Mouse (Mus musculus) midbrain, embryonic 15.5 days (tissue): Measurements from ENCODE around the gene Rad21l. TPM values are rescaled to one million over a fixed set of nuclear protein-coding genes. Genes with fewer than 3 reads are reported as not detected.

Experiments used
- ATAC-seq: fragments of 200-750 bp; cut with Nextera tagmentation; replicated peaks from 2 replicates; pipeline ENCODE4 v1.8.0; 2017; ENCODE audit warnings: moderate TSS enrichment
- H3K27ac ChIP-seq: fragments of 300-500 bp; sonication (generic); 2 replicates; pipeline ENCODE4 v1.5.1; 2015; ENCODE audit warnings: mild to moderate bottlenecking, inconsistent platforms
- H3K27me3 ChIP-seq: fragments of 300-500 bp; sonication (generic); replicated peaks from 2 replicates; pipeline ENCODE4 v1.6.1; 2015; ENCODE audit warnings: inconsistent platforms
- H3K36me3 ChIP-seq: fragments of 300-500 bp; sonication (generic); replicated peaks from 2 replicates; pipeline ENCODE4 v1.6.1; 2015; ENCODE audit warnings: inconsistent platforms
- H3K4me1 ChIP-seq: fragments of 300-500 bp; sonication (generic); 2 replicates; pipeline ENCODE4 v1.6.1; 2015; ENCODE audit warnings: inconsistent platforms
- H3K4me2 ChIP-seq: fragments of 300-500 bp; sonication (generic); 2 replicates; pipeline ENCODE4 v1.6.1; 2015; ENCODE audit warnings: inconsistent platforms, mild to moderate bottlenecking, moderate library complexity
- H3K4me3 ChIP-seq: fragments of 300-500 bp; sonication (generic); 2 replicates; pipeline ENCODE4 v1.5.1; 2015; ENCODE audit warnings: mild to moderate bottlenecking, inconsistent platforms
- H3K9ac ChIP-seq: fragments of 300-500 bp; sonication (generic); 2 replicates; pipeline ENCODE4 v1.6.1; 2015; ENCODE audit warnings: mild to moderate bottlenecking, inconsistent platforms
- H3K9me3 ChIP-seq: fragments of 300-500 bp; sonication (generic); 2 replicates; pipeline ENCODE4 v1.6.1; 2016; ENCODE audit warnings: inconsistent platforms
- WGBS: fragments of 180-500 bp; shearing (Covaris S2); methylation state at CpG from one replicate; pipeline ENCODE4 v1.1.7; 2015; ENCODE audit warnings: mixed read lengths; 5-methylcytosine and 5-hydroxymethylcytosine counted together
- polyA plus RNA-seq: library from polyadenylated mRNA; unstranded; fragments of >200 nt; fragmentation: Nextera tagmentation; extraction: Ambion mirVana; gene quantifications from 2 replicates; pipeline ENCODE4 v1.2.1, GENCODE M21; 2015

Gene Rad21l
- 0.17 and 0.26 TPM in 2 replicates for polyA plus RNA-seq

DNA sequence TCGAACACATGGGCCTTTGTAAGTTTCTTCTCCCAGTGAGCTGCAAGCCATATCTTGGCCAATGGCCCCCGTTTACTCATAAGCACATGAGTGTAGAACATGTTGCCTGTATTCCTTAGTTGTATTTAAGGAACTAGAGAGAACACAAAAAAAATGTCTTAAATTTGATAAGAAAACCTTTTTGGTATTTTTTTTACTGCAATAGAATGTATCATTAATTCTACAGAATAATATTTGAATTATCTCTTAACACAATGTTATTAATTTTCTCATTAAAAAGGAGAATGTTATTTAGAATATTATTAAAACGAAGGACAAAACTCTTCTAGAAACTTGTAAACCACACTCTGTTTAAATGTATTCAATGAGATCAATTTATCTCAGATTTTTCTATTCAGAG is at the start of gene Rad21l:
Gene Rad21l, minus strand, starts transcription at position 101 of the 400 bp plus-strand sequence.
- Histone ChIP-seq H3K9ac (no peak within 1 kb of the TSS), H3K9me3 (no peaks in the 10 kb centered on the region), H3K4me3 (no peak within 1 kb of the TSS), H3K4me2 (no peak within 1 kb of the TSS), H3K36me3 (no peaks in the 10 kb centered on the region), H3K27me3 (no peaks in the 10 kb centered on the region; the same call in 1 of the 2 replicates), H3K27ac (no peak within 1 kb of the TSS), H3K4me1 (no peaks in the 10 kb centered on the region)
- 79% methylated on average over 3 of the region's 3 CpGs for WGBS
- no peak for ATAC-seq

- 97% methylated on average over 2 of the region's 2 CpGs for WGBS
- no peak overlapping the region for H3K4me2 ChIP-seq
- H3K9ac ChIP-seq, result no peak overlapping the region
- H3K4me1 ChIP-seq, result no peaks in the 10 kb centered on the region
- H3K27me3 ChIP-seq, result no peaks in the 10 kb centered on the region
- ATAC-seq, result no peak
- H3K36me3 ChIP-seq, result peaks cover 42% of the 10 kb centered on the region
- H3K4me3 ChIP-seq, result no peak overlapping the region
- H3K9me3 ChIP-seq, result no peaks in the 10 kb centered on the region
- no peak overlapping the region for H3K27ac ChIP-seq
These were observed 48.2 kb upstream of the Rad21l start for GRCm38 (mm10) chr2:151716318-151717055.

DNA sequence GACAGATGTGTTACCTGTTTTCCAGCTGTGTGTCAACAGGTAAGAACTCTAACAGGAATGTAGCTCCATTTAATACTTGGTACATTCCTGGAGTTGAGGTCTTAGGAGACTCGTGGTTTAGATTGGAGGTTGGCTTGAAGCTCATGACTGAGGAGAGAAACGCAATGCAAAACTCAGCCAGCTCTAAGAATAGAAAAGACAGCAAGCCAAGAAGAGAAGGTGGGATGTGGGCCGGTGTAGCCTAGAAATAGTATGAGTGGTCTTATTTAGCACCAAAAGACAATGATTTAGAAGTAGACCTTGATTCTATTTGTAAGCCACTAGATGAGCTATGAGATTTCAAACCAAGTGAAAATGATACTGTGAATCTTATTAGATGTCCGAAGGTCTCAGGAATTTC is 47.2 kb upstream of the Rad21l start:
- Histone ChIP-seq H3K4me1 (no peaks in the 10 kb centered on the region), H3K9ac (no peak overlapping the region), H3K4me2 (no peak overlapping the region), H3K27me3 (no peaks in the 10 kb centered on the region), H3K27ac (no peak overlapping the region), H3K36me3 (peaks cover 39% of the 10 kb centered on the region), H3K9me3 (no peaks in the 10 kb centered on the region), H3K4me3 (no peak overlapping the region)
- WGBS, result 97% methylated on average over 4 of the region's 4 CpGs
- no peak for ATAC-seq

DNA sequence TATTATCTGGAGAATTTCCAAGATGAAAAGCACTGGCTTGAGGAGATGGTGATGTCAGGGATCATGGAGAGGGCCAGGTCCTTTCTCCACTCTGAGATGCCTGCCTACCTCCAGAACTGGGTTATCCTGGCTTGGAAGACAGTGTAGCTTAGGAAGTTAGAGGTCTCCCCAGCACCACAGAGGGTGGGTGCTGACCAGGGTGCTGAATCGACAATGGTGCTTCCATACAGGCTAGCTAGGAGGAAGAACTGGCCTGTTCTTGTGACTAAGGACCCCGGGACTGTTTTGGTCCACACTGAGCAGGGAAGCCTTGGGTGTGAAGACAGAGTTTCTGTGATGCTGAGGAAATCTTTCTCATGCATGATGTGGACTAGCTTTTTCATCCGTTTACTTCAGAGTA is 44.3 kb upstream of the Rad21l start:
- no peak overlapping the region for H3K27ac ChIP-seq
- 43% methylated on average over 3 of the region's 3 CpGs for WGBS
- H3K4me1 ChIP-seq, result no peaks in the 10 kb centered on the region
- no peak overlapping the region for H3K4me3 ChIP-seq
- H3K27me3 ChIP-seq, result no peaks in the 10 kb centered on the region
- no peak overlapping the region for H3K4me2 ChIP-seq
- no peaks in the 10 kb centered on the region for H3K9me3 ChIP-seq
- ATAC-seq, result no peak
- peaks cover 17% of the 10 kb centered on the region for H3K36me3 ChIP-seq
- no peak overlapping the region for H3K9ac ChIP-seq

DNA sequence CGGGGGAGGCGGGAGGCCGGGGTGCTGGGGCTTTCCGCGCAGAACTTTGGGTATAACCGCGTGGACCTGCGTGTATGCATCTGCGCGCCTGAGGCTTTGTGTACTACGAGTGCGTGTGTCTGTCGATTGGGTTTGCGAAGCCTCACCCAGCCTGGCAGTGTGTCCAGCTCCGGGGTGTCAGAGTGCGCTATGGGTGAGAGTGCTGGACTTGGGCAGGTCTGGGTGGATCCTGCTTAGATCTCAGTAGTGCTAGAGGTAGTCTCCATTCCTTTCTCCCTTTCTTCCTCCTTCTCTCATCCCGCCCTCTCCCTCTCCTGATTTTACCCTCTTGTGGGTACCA is 34.5 kb upstream of the Rad21l start:
- ATAC-seq, result peak; percentile 72
- H3K9me3 ChIP-seq, result no peaks in the 10 kb centered on the region
- peaks cover 24% of the 10 kb centered on the region for H3K4me1 ChIP-seq
- peak overlapping the region; percentile 89 for H3K4me2 ChIP-seq
- H3K9ac ChIP-seq, result peak overlapping the region; percentile 86
- H3K4me3 ChIP-seq, result peak overlapping the region; percentile 81
- WGBS, result 3% methylated on average over 17 of the region's 17 CpGs
- peak overlapping the region; percentile 81 for H3K27ac ChIP-seq
- H3K27me3 ChIP-seq, result no peaks in the 10 kb centered on the region; the same call in 1 of the 2 replicates
- peaks cover 11% of the 10 kb centered on the region for H3K36me3 ChIP-seq

GRCm38 (mm10) chr2:151702146-151702850 is 34.0 kb upstream of the Rad21l start:
- no peaks in the 10 kb centered on the region; the same call in 1 of the 2 replicates for H3K27me3 ChIP-seq
- H3K9me3 ChIP-seq, result no peaks in the 10 kb centered on the region
- peaks cover 11% of the 10 kb centered on the region for H3K36me3 ChIP-seq
- peak overlapping the region; percentile 86 for H3K9ac ChIP-seq
- H3K27ac ChIP-seq, result peak overlapping the region; percentile 81
- WGBS, result under 1% methylated on average over 59 of the region's 97 CpGs
- H3K4me2 ChIP-seq, result peak overlapping the region; percentile 89
- ATAC-seq, result peak; percentile 92
- peak overlapping the region; percentile 81 for H3K4me3 ChIP-seq
- H3K4me1 ChIP-seq, result peaks cover 24% of the 10 kb centered on the region

DNA sequence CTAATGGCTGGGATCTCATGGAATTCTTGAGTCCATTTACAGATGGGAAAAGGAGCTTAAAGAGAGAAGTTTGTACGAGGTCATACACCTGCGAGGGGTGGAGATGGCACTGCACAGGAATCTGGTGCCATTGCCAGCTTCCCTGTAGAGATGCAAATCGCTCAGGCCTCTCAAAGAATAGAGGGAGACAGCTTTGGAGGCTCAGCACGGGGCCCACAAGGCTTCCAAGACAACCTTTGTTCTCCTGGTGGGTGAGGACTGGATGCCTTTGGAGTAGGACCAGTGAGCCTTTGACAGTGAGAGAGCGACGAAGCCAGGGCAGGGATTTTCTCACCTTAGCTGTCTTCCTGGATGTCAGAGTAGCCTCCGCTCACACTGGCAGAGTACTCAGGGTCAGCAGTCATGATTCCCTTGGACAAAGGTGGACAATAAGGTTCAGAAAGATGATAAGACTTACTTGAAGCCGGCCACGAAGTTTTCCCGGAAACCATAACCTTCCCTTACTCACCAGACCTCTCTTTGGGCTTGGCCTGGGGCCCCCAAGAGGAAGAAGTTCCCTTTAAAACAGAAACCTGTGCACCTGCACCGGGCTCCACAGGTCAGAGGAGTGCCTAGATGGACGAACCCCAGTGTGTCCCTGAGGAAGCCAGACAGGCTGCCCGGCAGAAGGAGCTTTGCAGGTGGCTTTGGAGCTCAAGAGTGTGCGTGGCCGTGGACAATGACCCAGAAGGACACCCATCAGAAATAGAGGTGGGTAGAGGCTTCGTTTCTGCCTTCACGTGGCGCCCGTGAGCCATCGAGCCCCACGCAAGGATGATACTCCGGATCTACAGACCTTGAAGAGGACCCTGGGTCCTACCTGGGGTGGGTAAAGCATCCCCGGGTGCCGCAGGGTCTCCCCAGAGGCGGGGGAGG is 33.2 kb upstream of the Rad21l start, which contains the start of gene Tmem74b:
Gene Tmem74b, plus strand, starts transcription at position 778 of the 915 bp plus-strand sequence.
- Histone ChIP-seq H3K4me2 (peak within 1 kb of the TSS; percentile 89), H3K27ac (peak within 1 kb of the TSS; percentile 81), H3K27me3 (no peaks in the 10 kb centered on the region; the same call in 1 of the 2 replicates), H3K4me3 (peak within 1 kb of the TSS; percentile 81), H3K4me1 (peaks cover 24% of the 10 kb centered on the region), H3K36me3 (peaks cover 4% of the 10 kb centered on the region), H3K9me3 (no peaks in the 10 kb centered on the region), H3K9ac (peak within 1 kb of the TSS; percentile 86)
- 3% methylated on average over 25 of the region's 25 CpGs for WGBS
- ATAC-seq, result peak; percentile 57

GRCm38 (mm10) chr2:151682976-151683375 is 14.6 kb upstream of the Rad21l start:
- WGBS, result 90% methylated on average over 4 of the region's 4 CpGs
- H3K4me2 ChIP-seq, result no peak overlapping the region
- no peak overlapping the region for H3K9ac ChIP-seq
- no peak overlapping the region for H3K4me3 ChIP-seq
- no peaks in the 10 kb centered on the region for H3K4me1 ChIP-seq
- no peak for ATAC-seq
- no peaks in the 10 kb centered on the region for H3K9me3 ChIP-seq
- H3K27me3 ChIP-seq, result no peaks in the 10 kb centered on the region
- H3K36me3 ChIP-seq, result no peaks in the 10 kb centered on the region
- no peak overlapping the region for H3K27ac ChIP-seq

DNA sequence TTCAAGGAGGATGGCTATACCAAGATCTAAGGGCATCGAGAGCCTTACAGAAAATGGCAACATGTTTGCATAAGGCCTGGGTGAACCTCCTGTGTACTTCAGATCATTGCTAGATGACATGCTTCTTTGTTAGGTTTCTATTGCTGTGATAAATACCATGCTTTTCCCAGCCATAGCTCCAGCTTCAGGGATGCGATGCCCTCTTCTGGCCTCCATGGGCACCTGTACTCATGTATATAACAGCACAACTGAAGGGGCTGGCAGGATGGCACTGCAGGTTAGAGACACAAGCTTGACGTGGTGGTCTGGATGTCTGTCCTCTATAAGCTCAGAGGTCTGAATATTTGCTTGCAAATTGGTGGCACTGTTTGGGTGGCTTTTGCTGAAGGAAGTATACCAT is 14.0 kb upstream of the Rad21l start:
- Histone ChIP-seq H3K27me3 (no peaks in the 10 kb centered on the region), H3K4me1 (no peaks in the 10 kb centered on the region), H3K36me3 (no peaks in the 10 kb centered on the region), H3K9me3 (no peaks in the 10 kb centered on the region), H3K4me2 (no peak overlapping the region), H3K27ac (no peak overlapping the region), H3K4me3 (no peak overlapping the region), H3K9ac (no peak overlapping the region)
- peak; percentile 87 for ATAC-seq
- WGBS, result 51% methylated on average over 3 of the region's 3 CpGs

- no peak overlapping the region for H3K4me2 ChIP-seq
- H3K4me1 ChIP-seq, result no peaks in the 10 kb centered on the region
- H3K36me3 ChIP-seq, result no peaks in the 10 kb centered on the region
- no peak overlapping the region for H3K27ac ChIP-seq
- no peak; the same call in 1 of the 2 replicates for ATAC-seq
- H3K9me3 ChIP-seq, result no peaks in the 10 kb centered on the region
- no peak overlapping the region for H3K4me3 ChIP-seq
- H3K27me3 ChIP-seq, result no peaks in the 10 kb centered on the region
- H3K9ac ChIP-seq, result no peak overlapping the region
- WGBS, result 63% methylated on average over 2 of the region's 2 CpGs
These were observed 7.9 kb upstream of the Rad21l start for GRCm38 (mm10) chr2:151676234-151676633.

DNA sequence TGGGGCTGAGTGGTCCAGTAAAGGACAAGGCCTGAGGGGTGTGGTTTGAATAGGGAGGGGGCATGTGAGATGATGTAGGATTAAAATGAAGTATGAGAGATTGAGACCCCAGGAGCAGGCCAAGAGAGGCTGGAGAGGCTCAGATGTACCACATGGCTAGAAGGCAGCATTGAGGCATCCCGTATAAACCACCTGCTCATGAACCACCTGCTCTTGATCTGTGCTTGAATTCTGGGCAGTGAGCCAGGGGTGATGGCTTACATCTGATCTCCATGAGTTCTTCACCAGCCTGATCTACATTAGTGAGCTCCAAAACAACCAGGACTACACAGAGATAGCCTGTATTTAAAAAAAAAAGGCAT is 2.6 kb upstream of the Rad21l start:
- 68% methylated on average over 1 of the region's 1 CpGs for WGBS

More for the DNA sequence above, 2.6 kb upstream of the Rad21l start:
- Histone ChIP-seq H3K36me3 (no peaks in the 10 kb centered on the region), H3K27me3 (no peaks in the 10 kb centered on the region; the same call in 1 of the 2 replicates), H3K9me3 (no peaks in the 10 kb centered on the region), H3K27ac (no peak overlapping the region), H3K4me1 (no peaks in the 10 kb centered on the region), H3K9ac (no peak overlapping the region), H3K4me2 (no peak overlapping the region), H3K4me3 (no peak overlapping the region)
- ATAC-seq, result 0 out of 2 replicates have a peak, but pooled peaks have one; percentile 39
